Mouse (Mus musculus) left cerebral cortex, adult 9 months (tissue): Measurements from ENCODE around the gene Slc24a3.

Experiments used
- DNase-seq, 2 experiments: peaks; one replicate each; pipeline ENCODE4 v3.0.0; 2022; ENCODE audit warnings: low spot score in 2 of 2

Slc24a3 gene

DNA sequence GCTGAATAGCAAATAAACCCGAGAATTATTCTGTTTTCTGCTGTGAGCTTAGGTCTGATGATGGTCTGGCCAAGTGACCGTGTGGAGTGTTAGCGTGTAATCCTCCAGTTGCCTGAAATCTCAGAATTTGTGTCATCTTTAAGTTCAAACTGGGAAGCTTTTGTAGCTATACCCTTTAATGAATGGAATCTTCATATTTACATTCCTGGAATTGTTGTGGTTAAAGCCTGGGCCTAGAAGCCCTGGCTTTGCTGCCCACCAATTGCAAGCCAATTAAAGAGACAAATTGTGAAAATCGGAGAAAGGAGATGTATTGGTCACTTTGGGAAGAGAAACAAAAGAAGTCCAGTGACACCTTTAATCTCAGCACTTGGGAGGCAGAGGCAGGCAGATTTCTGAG is 514.1 kb downstream of the Slc24a3 start:
- no peak for DNase-seq

DNA sequence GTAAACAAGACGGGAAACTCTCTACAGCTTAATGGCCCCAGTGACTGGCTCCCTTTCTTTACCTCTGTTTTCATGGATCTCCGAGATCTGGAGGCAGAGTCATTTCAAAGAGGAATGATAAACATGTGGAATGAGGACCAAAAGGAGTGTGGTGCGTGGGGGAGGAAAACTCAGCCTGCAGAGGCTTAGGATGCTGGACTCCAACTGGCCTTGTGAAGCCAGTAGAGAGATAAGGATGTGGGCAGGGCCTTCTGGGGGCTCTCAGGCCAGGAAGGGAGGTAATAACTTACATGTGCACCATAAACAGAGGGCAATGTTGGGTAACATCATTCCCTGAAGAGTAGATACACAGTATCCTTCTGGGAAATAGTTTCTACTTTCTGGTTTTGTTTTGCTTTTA is 515.4 kb downstream of the Slc24a3 start:
- DNase-seq, result no peak

DNA sequence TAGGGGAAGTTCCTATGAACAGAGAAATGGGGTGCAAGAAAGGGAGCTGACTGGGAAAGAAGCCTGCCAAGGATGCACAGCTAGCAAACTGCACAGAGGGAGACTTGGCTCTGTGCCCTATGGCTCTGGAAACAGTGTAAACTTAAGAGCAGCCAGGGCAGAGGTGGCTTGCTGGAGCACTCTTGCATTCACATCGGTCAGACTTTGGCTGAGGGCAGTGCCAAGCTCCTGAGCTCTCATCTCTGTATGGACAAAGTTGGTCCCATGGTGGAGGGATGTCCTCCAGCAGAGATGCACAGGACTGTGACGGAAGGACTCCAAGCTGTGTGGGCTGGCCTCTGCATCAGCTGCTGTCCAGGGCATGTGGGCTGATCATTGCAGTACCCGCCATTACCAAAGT is 516.0 kb downstream of the Slc24a3 start:
- DNase-seq, result no peak

DNA sequence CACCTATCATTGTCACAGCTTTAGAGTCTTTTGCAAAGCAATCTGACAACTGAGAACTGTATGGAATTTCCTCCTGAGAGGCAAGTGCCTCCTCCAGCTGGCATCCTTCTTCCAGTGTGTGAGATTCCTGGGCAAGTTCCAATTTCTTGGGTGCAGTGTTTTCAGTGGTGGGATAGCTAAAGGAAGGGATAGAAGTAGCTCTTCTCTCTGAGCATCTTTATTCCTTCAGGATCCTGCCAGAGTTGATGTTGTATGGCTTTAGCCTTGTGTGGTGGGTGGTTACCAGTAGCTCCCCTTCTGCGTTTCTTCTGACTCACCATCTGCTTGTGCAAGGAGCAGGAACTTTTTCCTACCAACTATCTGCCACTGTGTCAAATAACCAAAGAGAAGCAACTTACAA is 516.6 kb downstream of the Slc24a3 start:
- DNase-seq, result peak; percentile 47 to 50

DNA sequence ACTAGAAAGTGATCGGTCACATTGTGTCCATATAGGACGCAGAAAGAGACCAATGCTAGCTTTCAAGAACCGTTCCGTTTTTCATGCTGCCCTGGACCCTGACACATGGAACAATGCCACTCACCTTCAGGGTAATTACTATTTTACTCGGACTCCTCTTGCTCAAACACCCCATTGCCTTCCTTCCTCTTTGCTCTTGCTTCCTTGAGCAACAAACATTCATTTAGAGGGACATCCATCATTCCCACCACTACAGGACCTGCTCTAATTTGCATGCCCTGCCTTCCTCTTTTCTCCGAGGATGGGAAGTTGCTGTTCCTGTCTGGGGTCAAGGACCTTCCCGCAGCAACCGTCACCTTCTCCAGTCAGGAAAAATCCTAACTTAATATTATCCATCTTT is 517.3 kb downstream of the Slc24a3 start:
- DNase-seq, result no peak

DNA sequence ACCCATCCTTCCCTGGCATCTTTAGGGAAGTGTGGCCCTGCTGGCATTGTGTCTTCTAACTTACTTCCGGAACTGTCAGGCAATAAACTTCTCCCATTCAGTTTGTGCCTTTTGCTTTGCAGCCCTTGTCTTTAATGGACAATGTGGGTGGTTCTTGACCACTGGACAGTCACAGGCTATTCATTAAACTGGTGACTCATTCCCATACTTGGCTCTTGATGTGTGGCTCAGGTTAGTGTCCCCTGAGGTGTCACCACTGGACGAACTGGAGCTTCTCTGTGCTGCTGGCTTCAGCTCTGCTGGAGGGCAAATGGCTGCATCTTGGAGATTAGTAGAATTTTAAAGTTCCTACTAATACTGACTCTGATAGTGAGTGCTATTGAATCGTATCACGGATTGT is 518.5 kb downstream of the Slc24a3 start:
- no peak for DNase-seq

DNA sequence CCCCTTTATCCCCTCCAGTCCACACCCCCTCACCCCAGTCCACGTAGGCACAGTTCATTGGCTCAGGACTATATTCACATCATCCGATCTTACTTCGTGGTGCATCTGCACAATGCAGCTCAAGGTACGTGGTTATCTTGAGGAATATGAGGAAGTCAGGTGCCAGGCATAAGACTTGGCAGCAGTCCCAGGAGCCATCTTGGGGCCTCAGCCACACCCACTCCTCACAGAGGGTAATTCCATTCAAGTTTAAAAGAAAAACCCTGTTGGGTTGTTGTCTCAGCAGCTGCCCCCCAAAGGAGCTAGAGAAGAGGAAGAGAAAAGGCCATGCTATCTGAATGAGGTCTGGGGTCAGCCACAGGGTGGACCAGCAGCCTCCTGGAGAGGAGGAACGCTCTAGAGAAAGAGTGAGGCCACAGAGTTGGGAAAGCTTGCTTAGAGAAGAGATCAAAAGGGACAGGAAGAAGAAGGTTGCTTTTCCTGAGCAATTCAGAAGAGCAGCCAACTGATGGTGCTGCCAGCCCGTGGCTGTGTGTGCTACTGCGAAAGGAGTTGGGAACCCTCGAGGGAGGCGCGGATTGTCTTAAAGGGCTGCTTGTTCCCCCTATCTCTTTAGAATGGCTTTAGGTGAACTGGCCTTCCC is 523.9 kb downstream of the Slc24a3 start:
- no peak for DNase-seq
